Mouse (Mus musculus) left cerebral cortex, adult 9 months (tissue): ENCODE measurements at regions not wholly inside any gene's neighbourhood (a gene's known extent, or its start where the extent isn't known, plus 50 kb on each side); places are given as distances from the start of the nearest gene placed in this dataset.

Source experiments
- DNase-seq, 2 experiments: peaks; one replicate each; pipeline ENCODE4 v3.0.0; 2022; ENCODE audit warnings: low spot score in 2 of 2

DNA sequence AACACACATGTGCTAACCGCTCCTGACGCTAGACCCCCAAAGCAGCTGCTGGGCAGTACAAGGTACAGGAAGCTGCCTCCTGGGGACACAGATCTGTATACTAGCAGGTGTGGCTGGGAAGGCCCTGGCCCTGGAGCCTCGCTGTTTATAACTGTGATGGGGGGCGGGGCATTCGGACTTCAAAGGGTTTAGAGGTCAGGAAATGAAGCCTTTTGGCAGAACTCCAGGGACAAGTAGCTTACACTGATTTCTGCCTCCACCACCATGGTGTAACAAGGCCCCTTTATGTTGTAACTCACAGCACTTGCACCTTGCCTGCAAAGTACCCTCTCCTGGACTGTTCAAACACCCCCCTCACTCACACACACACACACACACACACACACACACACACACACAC lies 215.5 kb upstream of the Rreb1 start:
- no peak for DNase-seq

DNA sequence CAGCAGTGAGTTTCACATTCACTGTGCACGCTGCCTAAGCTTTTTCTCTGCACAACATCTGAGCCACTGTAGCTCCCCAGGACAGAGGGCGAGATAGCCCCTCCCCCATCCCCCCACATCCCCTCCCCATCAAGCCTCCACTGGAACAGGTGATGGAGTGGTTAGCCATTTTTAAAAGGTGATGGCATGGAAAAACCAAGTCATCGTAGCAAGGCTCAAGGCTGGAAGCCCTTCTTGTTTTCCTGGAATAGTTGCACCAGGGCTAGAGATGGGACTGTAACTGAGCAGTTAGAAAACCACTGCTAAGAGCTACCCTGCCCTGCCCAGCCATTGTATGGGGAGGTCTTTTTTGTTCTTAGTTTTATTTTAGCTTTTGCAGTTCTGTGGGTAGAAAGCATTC lies 209.1 kb upstream of the Rreb1 start:
- DNase-seq, result no peak

DNA sequence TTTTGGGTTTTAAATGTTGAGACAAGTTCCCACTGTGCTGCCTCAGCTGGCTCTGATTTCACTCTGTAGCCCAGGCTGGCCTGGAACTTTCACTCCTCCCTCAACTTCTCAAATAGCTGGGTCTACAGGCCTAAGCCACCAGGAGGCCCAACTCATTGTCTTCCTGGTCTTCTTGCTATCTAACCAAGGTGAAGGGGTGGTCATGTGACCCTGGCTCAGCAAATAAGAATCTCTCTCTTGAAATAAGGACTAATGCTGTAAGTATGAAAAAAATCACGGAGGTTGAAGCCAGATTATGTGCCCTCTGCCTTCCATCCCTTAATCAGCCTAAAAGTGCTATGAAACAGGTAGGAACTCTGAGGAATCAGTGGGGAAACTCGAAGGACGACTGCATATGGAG lies 208.7 kb upstream of the Rreb1 start:
- DNase-seq, result no peak

DNA sequence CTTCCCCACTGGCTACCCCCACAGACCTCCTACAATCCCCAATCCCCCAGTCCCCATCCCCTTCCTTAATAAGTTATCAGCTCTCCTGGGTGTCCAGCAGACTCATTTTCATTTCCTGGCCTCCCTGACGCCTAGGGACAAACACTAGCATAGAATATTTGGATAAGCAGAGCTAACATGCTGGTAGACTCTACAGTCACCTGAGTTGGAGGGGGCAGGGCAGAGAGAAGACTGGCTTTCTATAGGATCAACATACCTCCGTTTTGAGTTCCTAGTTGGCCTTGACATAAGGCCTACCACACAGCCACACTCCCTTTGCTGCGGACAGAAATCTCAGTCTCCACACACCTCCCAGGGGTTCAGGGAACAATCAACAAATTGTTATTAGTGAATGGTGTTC lies 205.2 kb upstream of the Rreb1 start:
- DNase-seq, result no peak

DNA sequence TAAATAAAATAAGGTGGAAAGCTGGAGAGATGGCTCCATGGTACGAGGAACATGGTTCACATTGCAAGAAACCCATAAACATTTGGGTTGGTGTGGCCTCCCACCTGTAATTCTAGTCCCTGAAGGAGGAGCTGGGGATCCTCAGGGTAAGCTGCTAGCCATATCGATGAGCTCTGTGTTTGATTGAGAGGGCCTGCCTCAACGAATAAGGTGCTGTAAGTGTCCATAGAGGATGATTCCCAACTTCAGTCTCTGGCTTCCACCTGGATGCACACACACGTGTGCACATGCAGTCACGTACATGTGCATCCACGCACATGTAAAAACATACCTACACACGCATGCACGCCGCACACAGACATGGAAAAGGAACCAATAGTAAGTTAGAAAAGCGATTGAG lies 199.0 kb upstream of the Rreb1 start:
- DNase-seq, result no peak

DNA sequence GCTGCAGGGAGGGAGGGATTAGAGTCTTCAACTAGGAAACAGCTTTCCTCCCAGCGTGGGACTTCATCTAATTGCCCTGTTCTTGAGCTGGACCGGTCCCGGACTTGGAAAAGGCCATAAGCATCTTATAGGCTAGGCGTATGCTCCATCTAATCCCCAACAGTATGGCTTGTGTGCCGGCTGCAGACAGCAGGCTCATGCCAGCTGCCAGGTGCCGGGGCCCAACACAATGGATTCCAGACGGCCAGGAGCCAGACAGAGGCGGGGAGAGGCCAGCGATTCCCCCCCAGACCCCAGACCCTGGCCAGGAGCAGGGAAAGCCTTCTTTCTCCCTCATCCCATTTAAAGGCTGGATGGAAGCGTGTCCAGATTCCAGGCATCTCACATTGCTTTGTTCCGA lies 198.4 kb upstream of the Rreb1 start:
- no peak for DNase-seq

DNA sequence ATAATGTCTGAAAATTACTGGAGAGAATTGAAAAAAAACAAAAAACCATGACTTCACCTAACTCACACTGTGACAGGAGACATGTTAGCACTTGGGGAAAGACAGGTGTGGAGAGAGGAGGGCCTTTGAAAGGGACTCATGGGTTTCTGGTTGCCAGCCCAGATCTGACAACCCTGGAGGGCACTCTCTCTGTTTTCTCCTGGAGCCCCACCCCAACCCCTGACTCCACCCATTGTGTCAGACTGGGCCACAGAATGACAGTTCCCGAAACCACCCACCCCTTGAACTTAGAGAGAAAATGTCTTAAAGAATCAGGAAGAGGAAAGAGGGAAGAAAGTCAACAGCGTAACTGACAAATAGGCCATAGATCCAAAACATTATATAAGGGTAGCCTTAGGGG lies 197.4 kb upstream of the Rreb1 start:
- no peak for DNase-seq

DNA sequence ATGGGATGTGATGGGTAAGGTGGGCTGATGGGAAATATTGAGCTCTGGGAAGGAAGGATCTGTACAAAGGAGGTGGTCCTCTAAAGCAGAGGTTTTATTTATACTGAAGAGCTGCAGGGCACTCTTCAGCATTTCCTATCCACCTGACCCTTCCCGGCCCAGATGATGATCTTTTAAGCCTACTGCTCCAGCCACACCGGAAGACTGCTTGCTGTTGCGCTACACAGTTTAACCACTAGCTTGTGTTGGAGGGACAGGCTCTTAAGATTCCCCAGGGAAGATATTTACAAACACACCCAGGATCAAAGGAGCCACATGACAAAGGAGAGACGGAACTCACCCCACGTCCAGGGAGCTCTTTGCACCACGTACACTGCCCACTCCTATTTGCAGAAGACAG lies 196.8 kb upstream of the Rreb1 start:
- no peak for DNase-seq

DNA sequence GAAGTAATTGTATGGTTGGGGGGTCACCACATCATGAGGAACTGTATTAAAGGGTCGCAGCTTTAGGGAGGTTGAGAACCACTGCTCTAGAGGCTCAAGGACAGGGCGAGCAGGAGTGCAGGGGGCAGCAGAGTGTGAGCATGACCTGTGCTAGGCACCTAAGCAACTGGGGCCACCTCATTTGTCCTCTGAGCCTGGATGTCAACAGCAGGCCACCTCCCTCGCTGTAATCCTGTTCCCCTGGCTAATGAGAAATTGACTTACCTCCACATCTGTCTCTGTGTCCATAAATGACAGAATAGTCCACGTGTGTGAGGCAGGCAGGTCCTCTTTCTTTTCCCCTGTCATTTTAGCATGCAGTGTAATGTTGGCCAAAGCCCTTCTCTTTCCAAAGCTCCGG lies 192.7 kb upstream of the Rreb1 start:
- DNase-seq, result no peak

DNA sequence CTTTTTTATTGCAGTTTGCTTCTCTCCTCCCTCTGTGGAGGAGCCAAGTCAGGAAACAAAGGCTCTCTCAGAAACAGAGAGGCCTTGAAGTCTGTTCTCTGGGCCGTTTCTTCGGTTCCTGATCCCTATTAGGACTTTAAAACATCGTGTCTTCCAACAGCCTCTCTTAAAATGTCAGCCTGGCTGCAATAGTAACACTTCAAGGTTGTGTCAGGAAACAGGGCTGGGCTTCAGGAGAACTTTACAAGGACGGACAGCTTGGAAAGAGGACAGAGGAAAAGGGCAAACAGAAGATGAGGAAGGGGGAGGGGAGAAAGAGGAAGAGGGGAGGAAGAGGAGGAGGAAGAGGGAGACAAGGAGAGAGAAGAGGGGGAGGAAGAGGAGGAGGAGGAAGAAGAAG lies 191.7 kb upstream of the Rreb1 start:
- no peak for DNase-seq

DNA sequence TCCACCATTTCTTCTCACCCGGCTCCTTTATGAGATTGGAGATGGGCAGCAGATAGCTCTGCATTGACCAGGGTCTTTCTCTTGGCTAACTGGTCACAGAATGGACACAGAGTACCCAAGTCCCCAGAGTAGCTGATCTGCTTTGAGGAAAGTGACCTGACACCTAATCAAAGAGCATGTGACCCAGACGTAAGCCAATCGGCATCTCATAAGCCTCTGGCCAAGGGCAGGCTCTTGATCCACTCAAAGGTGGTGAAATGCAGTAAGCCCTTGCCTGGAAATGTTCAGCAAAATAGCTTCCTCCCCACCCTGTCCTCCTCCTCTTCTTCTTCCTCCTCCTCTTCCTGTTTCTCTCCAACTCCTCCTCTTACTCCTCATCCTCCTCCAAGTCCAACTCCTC lies 190.3 kb upstream of the Rreb1 start:
- no peak for DNase-seq

DNA sequence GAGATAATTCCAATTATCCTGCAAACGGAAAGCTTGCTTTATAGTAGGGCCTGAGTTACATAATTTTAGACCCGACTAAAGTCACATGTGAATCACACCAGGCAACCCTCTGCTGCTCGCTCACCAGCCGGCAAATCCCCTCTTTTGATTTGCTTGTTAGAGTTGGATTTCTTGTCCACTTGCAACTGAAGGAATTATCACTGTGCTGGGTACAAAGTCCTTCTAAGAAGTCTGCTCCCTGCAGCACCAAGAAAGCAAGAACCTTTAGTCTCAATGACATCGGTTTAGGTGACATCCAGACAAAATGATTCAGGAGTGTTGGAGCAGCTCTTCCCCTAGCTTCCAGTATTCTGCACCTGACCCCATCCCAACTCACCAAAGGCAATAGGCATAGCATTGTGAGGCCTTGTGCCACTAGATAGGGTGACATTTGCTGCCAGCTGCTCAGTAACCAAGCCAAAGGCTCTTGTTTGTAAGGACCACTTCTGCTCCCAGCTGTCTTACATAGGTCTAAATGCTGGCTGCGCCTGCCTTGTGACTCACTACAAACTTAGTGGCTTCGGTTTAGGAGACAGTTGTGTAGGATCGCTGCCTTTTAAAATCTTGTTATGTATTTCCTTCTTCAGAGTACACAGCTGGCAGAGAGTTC lies 189.5 kb upstream of the Rreb1 start:
- no peak for DNase-seq

DNA sequence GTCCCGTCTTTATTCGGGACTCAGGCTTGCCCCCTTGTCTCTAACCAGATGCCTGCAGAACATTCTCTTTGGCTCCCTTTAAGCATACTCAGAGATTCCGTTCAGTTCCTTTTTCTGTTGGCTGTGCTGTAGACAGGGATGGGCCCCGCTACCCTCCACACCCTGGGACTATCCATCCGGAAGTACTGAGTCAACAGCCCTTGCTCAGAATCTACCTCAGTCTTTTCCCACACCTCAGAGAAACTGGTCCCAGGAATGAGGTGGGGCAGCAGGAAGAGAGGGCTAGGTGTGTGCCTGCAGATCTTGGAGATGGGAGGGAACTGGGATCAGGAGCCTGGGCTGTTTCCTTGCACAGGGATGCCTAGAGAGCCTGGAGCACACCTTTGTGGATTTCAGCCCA lies 186.1 kb upstream of the Rreb1 start:
- no peak for DNase-seq

DNA sequence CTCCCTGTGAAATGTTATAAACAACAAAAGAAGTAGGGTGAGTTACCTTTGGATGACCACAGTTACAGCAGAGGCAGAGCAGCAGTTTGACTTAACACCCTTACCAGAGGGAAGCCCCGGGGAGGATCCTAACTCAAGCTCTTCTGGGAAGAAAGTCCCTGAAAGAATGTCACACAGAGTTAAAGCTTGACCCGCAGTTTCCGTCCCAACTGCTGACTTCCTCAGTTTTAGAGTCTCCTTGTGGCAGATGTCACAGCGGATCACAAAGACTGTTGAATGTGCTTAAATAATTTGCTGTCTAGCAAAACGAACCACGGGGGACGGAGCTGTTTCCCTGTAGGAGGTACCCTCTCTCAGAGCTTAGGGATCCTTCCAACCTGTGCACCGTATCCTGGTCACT lies 183.0 kb upstream of the Rreb1 start:
- no peak for DNase-seq

DNA sequence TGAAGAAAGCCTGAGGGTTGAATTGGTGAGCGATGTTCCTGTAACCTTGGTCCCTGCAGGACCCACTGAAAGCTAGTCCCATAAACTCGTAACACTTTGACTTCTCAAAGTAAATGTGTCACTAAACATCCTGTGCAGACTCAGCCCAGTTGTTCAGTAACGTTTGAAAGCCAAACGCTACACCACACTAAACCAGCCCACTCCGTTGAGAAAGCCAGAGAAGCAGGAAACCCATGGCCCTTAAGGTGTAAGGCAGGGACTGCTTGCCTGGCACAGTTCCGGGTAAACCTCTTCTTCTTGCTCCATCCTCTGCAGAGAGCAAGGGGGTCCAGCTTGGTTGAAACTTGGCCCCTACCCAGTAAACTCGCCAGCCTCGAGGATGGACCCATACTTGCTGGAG lies 180.6 kb upstream of the Rreb1 start:
- DNase-seq, result no peak

DNA sequence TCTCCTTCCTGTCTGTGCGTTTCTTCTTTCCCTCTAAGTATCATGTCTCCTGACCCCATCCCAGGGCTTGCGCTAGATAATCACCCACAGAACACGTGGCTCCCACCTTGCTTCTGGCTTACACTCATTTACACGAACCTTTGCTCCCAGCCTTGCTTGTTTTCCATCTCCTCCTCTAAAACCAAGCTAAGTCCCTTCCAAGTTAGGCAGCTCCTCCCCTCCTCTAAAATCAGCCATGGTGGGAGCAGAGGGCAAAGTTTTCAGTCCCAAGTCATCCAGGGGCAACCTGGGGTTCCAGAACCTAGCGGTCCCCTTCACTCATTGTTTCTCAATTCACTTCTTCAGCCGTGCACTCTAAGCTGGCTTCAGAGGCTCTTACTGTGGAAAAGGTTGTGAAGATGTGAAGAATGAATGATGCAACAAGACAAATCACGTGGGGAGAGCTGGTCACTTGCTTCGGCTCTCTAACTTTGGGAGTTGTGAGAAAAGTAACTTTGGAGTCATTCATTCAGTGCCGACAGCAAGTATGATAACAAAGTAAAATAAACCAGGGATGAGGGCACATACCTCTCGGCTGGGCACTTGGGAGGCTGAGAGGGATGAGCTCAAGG lies 179.9 kb upstream of the Rreb1 start:
- no peak for DNase-seq

DNA sequence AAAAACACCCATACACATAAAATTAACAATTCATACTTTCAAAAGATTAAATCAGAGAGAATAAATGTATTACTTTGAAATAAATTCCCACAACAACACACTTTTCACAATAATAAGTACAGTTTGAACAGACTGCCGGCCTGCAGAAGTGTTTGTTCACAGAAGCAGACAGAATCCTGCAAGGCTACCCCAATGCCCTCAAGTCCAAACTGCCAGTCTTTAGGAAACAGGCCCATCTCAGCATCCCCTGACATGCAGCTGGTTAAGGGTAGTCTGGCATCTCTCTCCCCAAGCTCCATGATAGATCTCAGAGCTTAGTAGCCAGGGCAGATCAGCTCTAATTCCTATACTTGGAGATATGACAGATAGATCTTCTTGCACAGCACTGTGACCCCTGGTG lies 178.5 kb upstream of the Rreb1 start:
- DNase-seq, result no peak

DNA sequence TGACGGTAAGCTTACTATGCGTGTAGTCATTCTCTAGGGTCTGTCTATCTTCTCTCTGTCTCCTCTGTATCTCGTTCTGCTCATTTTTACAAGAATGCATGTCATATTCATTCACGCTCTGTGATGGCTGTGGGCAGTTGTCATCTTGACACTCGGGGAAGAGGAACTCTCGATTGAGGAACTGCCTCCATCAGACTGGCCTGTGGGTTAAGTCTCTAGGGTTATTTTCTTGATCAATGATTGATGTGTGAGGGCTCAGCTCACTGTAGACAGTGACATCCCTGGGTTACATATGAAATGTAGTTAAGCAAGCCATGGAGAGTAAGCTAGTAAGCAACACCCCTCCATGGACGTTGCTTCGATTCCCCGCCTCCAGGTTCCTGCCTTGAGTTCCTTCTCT lies 178.0 kb upstream of the Rreb1 start:
- no peak for DNase-seq

DNA sequence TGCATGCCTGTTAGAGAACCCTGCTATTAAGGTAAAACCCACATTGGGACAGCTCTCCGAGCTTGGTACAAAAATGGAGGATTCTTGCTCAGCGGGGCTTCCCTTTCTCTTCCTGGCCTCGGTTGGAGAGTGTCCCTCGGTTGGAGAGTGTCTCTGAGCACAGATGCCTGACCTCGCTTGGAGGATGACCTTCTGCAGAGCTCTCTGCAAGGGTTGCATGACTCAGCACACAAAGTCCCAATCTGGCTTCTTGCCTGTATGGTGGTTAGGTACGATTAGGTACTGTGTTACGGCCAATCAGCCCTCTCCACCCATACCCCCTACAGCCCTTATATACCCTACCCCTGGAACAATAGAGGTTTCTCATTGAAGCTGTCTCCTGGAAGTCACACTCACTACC lies 177.1 kb upstream of the Rreb1 start:
- DNase-seq, result no peak

DNA sequence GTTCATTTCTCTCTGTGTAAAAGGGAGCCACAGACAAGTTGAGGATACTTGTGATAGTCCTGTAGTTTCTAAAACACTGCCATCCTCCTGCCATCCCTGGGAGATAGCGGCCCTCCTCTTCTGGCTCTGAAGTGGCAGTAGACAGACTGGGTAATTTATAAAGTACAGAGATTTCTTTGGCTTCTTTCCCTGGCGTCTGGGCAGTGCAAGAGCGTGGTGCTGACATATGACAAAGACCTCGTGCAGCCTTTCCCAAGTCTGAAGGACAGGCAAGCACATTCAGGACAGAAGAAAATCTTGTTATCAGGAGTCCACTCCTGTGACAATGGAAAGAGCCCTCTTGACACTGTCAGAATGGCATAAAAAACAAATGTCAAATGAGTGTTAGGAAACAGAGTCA lies 175.9 kb upstream of the Rreb1 start:
- DNase-seq, result no peak

DNA sequence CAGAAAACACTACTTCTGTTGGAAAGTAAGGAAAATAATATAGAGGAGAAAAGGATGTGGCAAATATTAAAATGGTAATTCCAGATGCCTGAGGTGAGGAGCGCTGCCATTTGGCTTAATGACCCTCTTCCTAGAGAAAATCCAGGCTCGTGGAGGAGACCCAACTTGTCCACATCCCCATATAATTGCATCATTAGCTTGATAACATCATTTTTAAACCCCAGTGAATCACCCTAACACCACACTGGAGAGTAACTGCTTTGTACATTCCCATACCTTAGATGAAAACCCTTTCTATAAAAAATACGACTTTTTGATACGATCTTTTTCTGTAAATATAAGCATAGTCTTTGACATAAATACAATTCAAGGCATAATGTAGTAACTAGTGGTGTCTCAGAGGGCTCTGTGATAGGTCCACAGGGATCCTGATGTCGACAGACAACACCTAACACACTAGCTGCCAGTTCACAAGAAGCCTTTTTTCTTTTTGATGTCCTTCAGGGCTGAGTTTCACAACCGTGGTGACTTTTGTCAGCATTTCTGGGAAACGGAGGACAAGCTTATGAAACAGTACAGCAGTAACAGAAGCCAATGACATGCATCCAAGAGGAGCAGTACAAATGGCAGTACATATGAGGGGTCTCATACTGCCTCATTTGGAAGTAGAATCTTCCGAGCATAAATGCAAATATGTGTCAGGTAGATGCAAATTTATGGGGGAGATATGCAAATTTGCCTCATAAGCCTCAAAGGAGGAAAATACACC lies 174.8 kb upstream of the Rreb1 start:
- DNase-seq, result no peak

DNA sequence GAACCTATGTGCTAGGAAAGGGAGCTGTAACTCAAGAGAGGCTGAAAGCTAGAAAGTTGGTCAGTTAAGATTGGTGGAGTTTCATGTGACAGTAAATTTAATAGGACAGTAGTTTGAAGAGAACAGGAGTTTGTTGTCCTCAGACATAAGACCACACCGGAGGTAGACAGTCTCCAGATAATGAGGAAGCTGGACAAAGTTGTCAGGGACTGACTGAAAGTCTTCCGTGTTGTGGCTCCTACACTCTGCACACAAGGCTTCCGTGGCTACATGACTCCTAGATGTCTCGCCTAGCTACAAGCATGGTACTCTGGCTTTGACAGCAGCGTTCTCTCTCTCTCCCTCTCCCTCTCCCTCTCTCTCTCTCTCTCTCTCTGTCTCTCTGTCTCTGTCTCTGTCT lies 171.9 kb upstream of the Rreb1 start:
- no peak for DNase-seq

DNA sequence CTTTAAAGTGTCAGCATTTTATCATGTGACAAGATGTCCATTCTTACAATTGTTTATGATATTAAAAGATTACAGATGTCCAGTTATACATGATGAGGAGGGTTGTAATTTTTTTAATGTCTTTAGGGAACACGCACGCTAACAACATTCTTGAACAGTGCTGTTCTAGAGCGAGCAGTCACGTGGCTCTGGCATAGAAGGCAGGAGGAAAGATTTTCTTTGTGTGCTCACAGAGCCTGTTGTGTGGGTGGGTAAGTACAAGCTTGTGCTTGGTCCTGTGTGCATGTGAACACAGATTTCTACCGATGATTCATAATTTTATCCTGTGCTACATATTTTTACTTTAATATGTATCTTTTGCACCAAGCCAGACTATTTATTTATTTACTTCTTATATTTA lies 169.1 kb upstream of the Rreb1 start:
- no peak for DNase-seq

DNA sequence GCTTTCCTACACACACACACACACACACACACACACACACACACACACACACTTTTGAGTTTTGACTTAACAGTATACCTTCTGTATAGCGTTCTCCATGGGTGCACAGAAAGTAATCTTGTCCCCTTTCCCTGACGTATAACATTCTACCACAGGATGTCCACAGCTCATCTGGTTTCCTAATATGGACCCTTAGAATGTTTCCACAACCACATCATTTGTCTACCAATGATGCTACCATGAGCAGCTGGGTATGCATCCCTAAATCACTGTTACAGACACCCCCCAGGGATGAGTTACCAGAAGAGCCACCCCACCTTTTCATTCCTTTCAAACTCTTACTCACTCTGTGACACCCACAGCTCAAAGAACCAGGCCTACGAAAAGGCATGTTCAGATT lies 166.8 kb upstream of the Rreb1 start:
- DNase-seq, result no peak
